Mouse (Mus musculus) lung, postnatal 0 days (tissue): ENCODE results near the gene Hip1r. TPM values are rescaled to one million over a fixed set of nuclear protein-coding genes. Genes with fewer than 3 reads are reported as not detected.
A peak's percentile ranks its signal among the peaks of the same experiment; 100 is the strongest.

ENCODE experiments used
- ATAC-seq: fragments of 200-750 bp; cut with Nextera tagmentation; 2 replicates; pipeline ENCODE4 v1.8.0; 2017; ENCODE audit warnings: moderate library complexity
- DNase-seq: peaks from one replicate; pipeline ENCODE4 v3.0.0-alpha.2; 2016; ENCODE audit warnings: low spot score
- H3K27ac ChIP-seq: fragments of 300-500 bp; sonication (generic); 2 replicates; pipeline ENCODE4 v1.5.1; 2014; ENCODE audit warnings: antibody characterized with exemption, mild to moderate bottlenecking, low read length, mixed read lengths
- H3K27me3 ChIP-seq: fragments of 300-500 bp; sonication (generic); replicated peaks from 2 replicates; pipeline ENCODE4 v1.6.1; 2014; ENCODE audit warnings: low read length, mixed read lengths; ENCODE audit not compliant: insufficient read depth
- H3K36me3 ChIP-seq: fragments of 300-500 bp; sonication (generic); 2 replicates; pipeline ENCODE4 v1.6.1; 2014; ENCODE audit warnings: low read length, mixed read lengths; ENCODE audit not compliant: insufficient read depth
- H3K4me1 ChIP-seq: fragments of 300-500 bp; sonication (generic); 2 replicates; pipeline ENCODE4 v1.6.1; 2014; ENCODE audit warnings: antibody characterized with exemption, low read depth, low read length, mixed read lengths; ENCODE audit not compliant: insufficient read depth
- H3K4me2 ChIP-seq: fragments of 300-500 bp; sonication (generic); replicated peaks from 2 replicates; pipeline ENCODE4 v1.6.1; 2014; ENCODE audit warnings: low read depth, mild to moderate bottlenecking, low read length, moderate library complexity, mixed read lengths
- H3K4me3 ChIP-seq: fragments of 300-500 bp; sonication (generic); 2 replicates; pipeline ENCODE4 v1.5.1; 2014; ENCODE audit warnings: low read depth, low read length
- H3K9ac ChIP-seq: fragments of 300-500 bp; sonication (generic); replicated peaks from 2 replicates; pipeline ENCODE4 v1.6.1; 2014; ENCODE audit warnings: low read depth, mild to moderate bottlenecking
- H3K9me3 ChIP-seq: fragments of 300-500 bp; sonication (generic); 2 replicates; pipeline ENCODE4 v1.6.1; 2016; ENCODE audit warnings: low read length, mixed read lengths
- CTCF ChIP-seq: IDR thresholded peaks from 2 replicates; pipeline ENCODE4 v1.5.1; 2016; ENCODE audit warnings: antibody characterized with exemption, mild to moderate bottlenecking
- EP300 ChIP-seq: IDR thresholded peaks from 2 replicates; pipeline ENCODE4 v1.6.1; 2016; ENCODE audit warnings: antibody characterized with exemption, mild to moderate bottlenecking, control low read depth
- WGBS: fragments of 180-500 bp; shearing (Covaris S2); extraction: QIAGEN DNeasy Blood & Tissue Kit; methylation state at CpG from one replicate; pipeline ENCODE4 v1.1.7; 2014; 5-methylcytosine and 5-hydroxymethylcytosine counted together
- polyA plus RNA-seq: library from polyadenylated mRNA; unstranded; fragments of >200 nt; fragmentation: Nextera tagmentation; extraction: Ambion mirVana; gene quantifications from 2 replicates; pipeline ENCODE4 v1.2.1, GENCODE M21; 2015

The Hip1r gene
- polyA plus RNA-seq, 1 experiment from 2014 or later, result 20.0 TPM

DNA sequence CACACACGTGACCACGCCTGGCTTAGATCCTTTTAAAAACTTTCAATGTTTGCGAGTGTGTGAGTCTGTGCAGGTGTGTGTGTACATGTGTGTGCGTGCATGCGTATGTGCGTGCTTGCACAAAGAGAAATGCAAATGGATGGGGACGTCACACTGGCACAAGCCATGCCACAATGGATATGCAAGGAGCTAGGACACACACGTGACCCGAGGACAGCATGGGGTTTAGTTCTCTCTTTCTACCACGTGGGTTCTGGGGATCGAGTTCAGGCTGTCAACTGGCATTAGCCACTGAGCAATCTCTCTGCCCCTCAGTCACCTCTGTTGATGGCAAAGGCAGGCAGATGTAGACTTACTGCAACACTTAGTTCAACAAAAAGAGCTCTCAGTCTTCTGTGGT is 48.3 kb downstream of the Hip1r start:
- no peaks in the 10 kb centered on the region for H3K36me3 ChIP-seq
- no peak overlapping the region for H3K4me2 ChIP-seq
- DNase-seq (no peak), ATAC-seq (no peak)
- peak overlapping the region; percentile 75 for H3K27ac ChIP-seq
- TF ChIP-seq EP300, result no peak
- no peak for TF ChIP-seq CTCF
- H3K9me3 ChIP-seq, result no peaks in the 10 kb centered on the region
- no peak overlapping the region for H3K4me3 ChIP-seq
- no peaks in the 10 kb centered on the region for H3K27me3 ChIP-seq
- H3K4me1 ChIP-seq, result peaks cover 46% of the 10 kb centered on the region; the same call in 1 of the 2 replicates
- no peak overlapping the region for H3K9ac ChIP-seq
- WGBS, result 78% methylated on average over 11 of the region's 11 CpGs

DNA sequence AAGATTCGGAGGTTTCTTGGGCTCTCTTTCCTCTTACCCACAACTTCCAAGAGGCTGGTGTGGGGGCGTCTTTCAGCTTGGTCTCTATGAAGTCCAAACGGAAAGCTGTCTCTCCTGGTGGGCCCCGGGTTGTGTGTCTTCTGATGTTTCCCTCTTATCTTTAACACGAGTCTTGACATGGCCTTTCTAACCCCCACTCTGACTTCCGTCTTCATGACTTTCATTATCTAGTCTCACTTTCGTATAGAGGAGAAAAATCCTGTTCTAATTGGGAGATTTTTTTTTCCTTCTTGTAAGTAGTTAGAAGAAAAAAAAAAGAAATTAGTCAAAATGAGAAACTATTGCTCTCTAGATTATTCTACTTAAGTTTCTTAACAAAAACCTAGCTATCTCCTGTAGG is 48.9 kb downstream of the Hip1r start:
- DNase-seq (no peak), ATAC-seq (no peak)
- H3K36me3 ChIP-seq, result no peaks in the 10 kb centered on the region
- H3K4me1 ChIP-seq, result peaks cover 43% of the 10 kb centered on the region; the same call in 1 of the 2 replicates
- H3K9ac ChIP-seq, result no peak overlapping the region
- TF ChIP-seq EP300 (no peak), CTCF (no peak)
- peak overlapping the region; percentile 75; the same call in 1 of the 2 replicates for H3K27ac ChIP-seq
- H3K4me2 ChIP-seq, result no peak overlapping the region
- WGBS, result 55% methylated on average over 7 of the region's 7 CpGs
- H3K27me3 ChIP-seq, result no peaks in the 10 kb centered on the region
- no peaks in the 10 kb centered on the region for H3K9me3 ChIP-seq
- H3K4me3 ChIP-seq, result no peak overlapping the region

DNA sequence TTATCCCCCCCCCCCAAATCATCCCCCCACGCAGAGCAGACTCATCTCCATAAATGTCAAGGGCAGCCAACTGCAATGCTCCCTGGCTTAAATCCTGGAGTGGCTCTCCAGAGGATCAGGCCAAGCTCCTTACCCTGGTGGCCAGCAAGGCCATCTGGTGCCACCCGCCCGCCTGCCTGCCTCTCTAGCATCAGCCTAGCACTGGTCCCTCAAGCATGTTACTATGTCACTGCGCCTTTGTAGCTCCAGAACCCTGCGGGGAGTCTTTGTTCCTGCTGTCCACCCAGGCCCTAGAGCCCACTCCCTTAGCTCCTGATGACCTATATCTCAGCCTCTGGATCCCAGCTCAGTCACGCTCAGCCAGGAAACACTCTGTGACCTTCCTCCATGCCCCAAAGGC is 51.2 kb downstream of the Hip1r start:
- TF ChIP-seq CTCF (no peak), EP300 (no peak)
- no peaks in the 10 kb centered on the region for H3K27me3 ChIP-seq
- DNase-seq (no peak), ATAC-seq (no peak)
- peak overlapping the region; percentile 69 for H3K27ac ChIP-seq
- no peaks in the 10 kb centered on the region for H3K36me3 ChIP-seq
- no peak overlapping the region for H3K9ac ChIP-seq
- 77% methylated on average over 6 of the region's 6 CpGs for WGBS
- H3K4me2 ChIP-seq, result no peak overlapping the region
- peaks cover 34% of the 10 kb centered on the region; the same call in 1 of the 2 replicates for H3K4me1 ChIP-seq
- H3K4me3 ChIP-seq, result no peak overlapping the region
- H3K9me3 ChIP-seq, result no peaks in the 10 kb centered on the region

DNA sequence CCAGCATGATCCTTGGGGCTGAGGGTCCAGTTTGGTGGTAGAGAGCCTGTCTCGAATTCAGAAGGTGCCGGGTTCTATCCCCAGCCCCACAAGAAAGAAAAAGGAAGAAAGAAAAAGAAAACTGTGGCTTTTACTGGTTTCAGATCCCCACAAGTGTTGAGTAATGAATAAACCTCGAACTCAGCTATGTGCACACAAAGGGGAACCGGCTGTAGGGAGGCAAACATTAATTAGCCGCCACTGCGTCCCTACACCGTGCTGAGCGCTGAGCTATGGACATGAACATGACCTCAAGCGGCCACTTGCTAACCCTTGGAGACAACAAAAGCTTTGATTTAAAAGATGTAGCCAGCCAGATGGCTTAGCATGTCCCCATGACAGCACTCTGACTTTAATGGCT is 51.7 kb downstream of the Hip1r start:
- Histone ChIP-seq H3K4me2 (no peak overlapping the region), H3K9ac (no peak overlapping the region), H3K36me3 (no peaks in the 10 kb centered on the region), H3K4me1 (peaks cover 34% of the 10 kb centered on the region; the same call in 1 of the 2 replicates), H3K9me3 (no peaks in the 10 kb centered on the region), H3K27me3 (no peaks in the 10 kb centered on the region), H3K27ac (peak overlapping the region; percentile 69), H3K4me3 (no peak overlapping the region)
- no peak for TF ChIP-seq EP300
- TF ChIP-seq CTCF, result no peak
- peak; percentile 49 for DNase-seq
- 64% methylated on average over 9 of the region's 9 CpGs for WGBS
- ATAC-seq, result no peak

DNA sequence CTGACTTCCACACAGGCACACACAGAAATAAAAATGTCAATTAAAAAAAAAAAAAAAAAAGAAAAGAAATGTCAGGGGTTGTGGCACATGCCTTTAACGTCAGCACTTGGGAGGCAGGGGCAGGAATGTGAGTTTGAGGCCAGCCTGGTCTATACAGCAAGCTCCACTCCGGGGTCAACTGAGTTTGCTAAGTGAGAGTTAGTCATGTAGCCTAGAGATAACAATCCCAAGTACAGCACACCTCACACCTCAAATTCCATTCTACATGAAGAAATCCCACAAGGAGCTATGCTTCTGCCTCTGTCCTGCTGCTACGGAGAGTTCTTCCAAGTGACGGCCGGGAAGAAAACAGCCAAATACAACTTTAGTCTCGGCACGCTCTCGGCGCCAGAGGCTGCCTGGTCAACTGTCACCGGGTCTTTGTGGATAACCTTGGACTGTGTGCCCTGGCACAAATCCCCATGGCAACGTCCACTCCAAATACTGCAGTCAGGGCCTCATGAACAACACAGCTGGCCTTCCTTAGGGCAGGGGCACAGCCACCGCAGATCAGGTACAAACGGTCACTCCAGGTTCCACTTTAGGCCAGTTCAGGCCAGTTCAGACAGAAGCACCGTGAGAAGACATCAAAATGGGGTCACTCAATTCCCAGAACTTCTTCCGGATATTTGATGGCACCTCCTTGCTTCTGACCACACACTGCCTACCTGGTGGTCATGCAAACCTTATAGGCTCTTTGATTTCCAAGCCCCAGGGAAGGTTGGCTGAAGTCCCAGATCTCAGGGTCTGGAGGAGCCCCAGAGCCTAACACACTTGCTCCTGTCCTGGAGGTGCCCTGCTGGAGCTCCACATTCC is 52.4 kb downstream of the Hip1r start:
- DNase-seq (peak; percentile 60), ATAC-seq (peak; percentile 70)
- H3K9ac ChIP-seq, result no peak overlapping the region
- TF ChIP-seq CTCF, result no peak
- TF ChIP-seq EP300, result peak; percentile 28; the same call in 1 of the 2 replicates
- H3K27ac ChIP-seq, result peak overlapping the region; percentile 69
- no peak overlapping the region for H3K4me2 ChIP-seq
- 72% methylated on average over 15 of the region's 15 CpGs for WGBS
- peaks cover 30% of the 10 kb centered on the region; the same call in 1 of the 2 replicates for H3K4me1 ChIP-seq
- no peaks in the 10 kb centered on the region for H3K9me3 ChIP-seq
- H3K27me3 ChIP-seq, result no peaks in the 10 kb centered on the region
- H3K36me3 ChIP-seq, result no peaks in the 10 kb centered on the region
- no peak overlapping the region for H3K4me3 ChIP-seq

DNA sequence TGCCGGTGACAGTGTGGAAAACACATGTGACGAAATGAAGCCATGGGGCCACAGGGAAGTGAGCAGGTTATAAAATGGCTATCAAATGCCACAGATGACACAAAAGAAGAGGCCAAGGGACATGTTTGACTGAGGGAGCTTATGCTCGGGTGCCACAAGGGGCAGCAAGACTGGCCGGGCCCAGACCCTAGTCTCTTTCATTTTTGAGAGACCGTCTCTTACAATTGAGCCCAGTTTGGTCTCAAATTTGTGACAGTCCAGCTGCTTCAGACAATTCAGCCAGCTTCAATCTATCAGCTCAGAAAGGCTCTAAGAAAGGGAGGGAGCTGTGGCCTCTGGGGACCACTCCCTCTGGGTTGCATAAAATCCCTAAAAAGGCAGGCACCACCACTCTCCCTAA is 53.1 kb downstream of the Hip1r start:
- Histone ChIP-seq H3K9me3 (no peaks in the 10 kb centered on the region), H3K36me3 (no peaks in the 10 kb centered on the region), H3K27ac (peak overlapping the region; percentile 69; the same call in 1 of the 2 replicates), H3K4me3 (no peak overlapping the region), H3K4me2 (no peak overlapping the region), H3K9ac (no peak overlapping the region), H3K4me1 (peaks cover 27% of the 10 kb centered on the region; the same call in 1 of the 2 replicates), H3K27me3 (no peaks in the 10 kb centered on the region)
- no peak for TF ChIP-seq EP300
- TF ChIP-seq CTCF, result no peak
- WGBS, result 68% methylated on average over 5 of the region's 5 CpGs
- ATAC-seq, result no peak
- DNase-seq, result peak; percentile 43
